Comparison of ENCODE assay signal across 31 mouse cellular contexts in the genomic region with DNA sequence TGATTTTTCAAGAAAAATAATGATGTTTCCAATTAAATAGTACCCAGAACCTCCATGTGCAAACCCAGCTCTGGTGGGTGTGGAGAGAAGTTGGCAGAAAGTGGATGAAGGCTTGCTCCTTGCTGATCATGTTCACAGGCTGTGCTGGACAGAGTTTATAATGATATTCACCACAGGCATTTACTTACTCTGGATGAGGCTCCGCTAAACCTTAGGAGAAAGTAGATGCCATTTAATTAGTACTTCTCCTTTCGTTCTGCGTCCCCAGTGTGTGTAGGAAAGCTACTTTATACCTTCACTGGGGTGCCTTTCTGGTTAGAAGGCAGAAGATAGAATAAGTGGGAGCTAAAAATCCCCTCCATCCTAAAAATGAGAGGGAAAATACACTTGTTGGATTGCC. TPM values are rescaled to one million over a fixed set of nuclear protein-coding genes. Genes with fewer than 3 reads are reported as not detected.
A peak's percentile ranks its signal among the peaks of the same experiment; 100 is the strongest.
DNase-seq lines count a peak whose midpoint lies in the region; ATAC-seq lines count a peak whose summit lies in the region.
"Had no signal": no experiment of that assay in that cellular context is flagged by ENCODE, and none has a peak within 500 bp of the region (broad histone marks: within the 10 kb centered on the region; RNA-seq: fewer than 3 reads in every experiment).

No protein-coding gene starts in this region.

- no peaks in the 10 kb centered on the region for H3K27me3 ChIP-seq in hindbrain, embryonic 11.5 days (ENCODE audit: control insufficient read depth, insufficient read depth, low read length)
- no peaks in the 10 kb centered on the region for H3K27me3 ChIP-seq in hindbrain, embryonic 14.5 days (ENCODE audit: control insufficient read depth, insufficient read depth, low read length)
- H3K27me3 ChIP-seq in forebrain, embryonic 12.5 days: no peaks in the 10 kb centered on the region
- no peaks in the 10 kb centered on the region for H3K27me3 ChIP-seq in forebrain, embryonic 15.5 days
- H3K27me3 ChIP-seq in midbrain, embryonic 15.5 days (replicated peaks): no peaks in the 10 kb centered on the region
- H3K27me3 ChIP-seq: hindbrain, embryonic 15.5 days; limb, embryonic 15.5 days; neural tube, embryonic 15.5 days had no signal

- DNase-seq in hindbrain, embryonic 11.5 days (ENCODE audit: low spot score): peak; percentile 14
- no peak for DNase-seq in hindbrain, embryonic 14.5 days (ENCODE audit: low spot score)
- no peak for DNase-seq in ovary, adult 18-20 months (ENCODE audit: low spot score)
- DNase-seq in kidney, postnatal 4 days: no peak
- DNase-seq: adrenal gland, adult 2 months; B cell, adult 2 months; cerebellum, adult 11 months; cerebellum, adult 9-11 months; gastrocnemius, postnatal 14 days; heart, postnatal 14 days; layer of hippocampus, postnatal 36 days; lung, adult 2 months; lung, postnatal 10 days; right cerebral cortex, adult 18-20 months; spleen, adult 18-20 months; thymus, adult 18-20 months; thymus, postnatal 36 days had no signal

- no peaks in the 10 kb centered on the region for H3K36me3 ChIP-seq in hindbrain, embryonic 11.5 days (ENCODE audit: control insufficient read depth, insufficient read depth, low read length)
- no peaks in the 10 kb centered on the region for H3K36me3 ChIP-seq in hindbrain, embryonic 14.5 days (replicated peaks; ENCODE audit: control insufficient read depth, insufficient read depth)
- no peaks in the 10 kb centered on the region for H3K36me3 ChIP-seq in forebrain, embryonic 12.5 days (replicated peaks)
- no peaks in the 10 kb centered on the region for H3K36me3 ChIP-seq in forebrain, embryonic 15.5 days
- H3K36me3 ChIP-seq in midbrain, embryonic 15.5 days (replicated peaks): no peaks in the 10 kb centered on the region
- H3K36me3 ChIP-seq: hindbrain, embryonic 15.5 days; limb, embryonic 10.5 days; limb, embryonic 15.5 days; neural tube, embryonic 15.5 days had no signal

- H3K4me1 ChIP-seq in hindbrain, embryonic 11.5 days (replicated peaks; ENCODE audit: control insufficient read depth, insufficient read depth, low read length): peaks cover 8% of the 10 kb centered on the region
- H3K4me1 ChIP-seq in hindbrain, embryonic 14.5 days (replicated peaks; ENCODE audit: control insufficient read depth, insufficient read depth, low read length): peaks cover 17% of the 10 kb centered on the region
- peaks cover 24% of the 10 kb centered on the region for H3K4me1 ChIP-seq in forebrain, embryonic 12.5 days
- peaks cover 17% of the 10 kb centered on the region for H3K4me1 ChIP-seq in forebrain, embryonic 15.5 days
- H3K4me1 ChIP-seq in midbrain, embryonic 15.5 days: peaks cover 17% of the 10 kb centered on the region

- H3K4me3 ChIP-seq in hindbrain, embryonic 11.5 days (ENCODE audit: low read depth, low read length): no peak overlapping the region
- no peak overlapping the region for H3K4me3 ChIP-seq in hindbrain, embryonic 14.5 days (replicated peaks; ENCODE audit: low read length)
- H3K4me3 ChIP-seq in forebrain, embryonic 12.5 days (replicated peaks): no peak overlapping the region
- no peak overlapping the region for H3K4me3 ChIP-seq in forebrain, embryonic 15.5 days
- H3K4me3 ChIP-seq in midbrain, embryonic 15.5 days: no peak overlapping the region
- H3K4me3 ChIP-seq: erythroblast, embryonic 14.5 days; hindbrain, embryonic 15.5 days; limb, embryonic 10.5 days; limb, embryonic 15.5 days; neural tube, embryonic 15.5 days had no signal

- no peak overlapping the region for H3K9ac ChIP-seq in hindbrain, embryonic 11.5 days (ENCODE audit: low read depth, low read length)
- no peak overlapping the region for H3K9ac ChIP-seq in hindbrain, embryonic 14.5 days
- no peak overlapping the region for H3K9ac ChIP-seq in forebrain, embryonic 12.5 days
- no peak overlapping the region for H3K9ac ChIP-seq in forebrain, embryonic 15.5 days (replicated peaks)
- H3K9ac ChIP-seq in midbrain, embryonic 15.5 days: no peak overlapping the region
- H3K9ac ChIP-seq: hindbrain, embryonic 15.5 days; limb, embryonic 15.5 days; liver, embryonic 14.5 days; neural tube, embryonic 15.5 days had no signal

- no peak overlapping the region for H3K4me2 ChIP-seq in hindbrain, embryonic 11.5 days (replicated peaks; ENCODE audit: low read depth, low read length)
- no peak overlapping the region for H3K4me2 ChIP-seq in hindbrain, embryonic 14.5 days (replicated peaks)
- H3K4me2 ChIP-seq in forebrain, embryonic 12.5 days: peak overlapping the region; percentile 38
- no peak overlapping the region for H3K4me2 ChIP-seq in forebrain, embryonic 15.5 days (replicated peaks)
- H3K4me2 ChIP-seq in midbrain, embryonic 15.5 days: no peak overlapping the region
- H3K4me2 ChIP-seq: limb, embryonic 15.5 days had no signal

- peak overlapping the region; percentile 42; the same call in 1 of the 2 replicates for H3K27ac ChIP-seq in hindbrain, embryonic 11.5 days (ENCODE audit: low read depth, low read length)
- no peak overlapping the region for H3K27ac ChIP-seq in hindbrain, embryonic 14.5 days
- H3K27ac ChIP-seq in forebrain, embryonic 12.5 days: 0 out of 2 replicates have a peak overlapping the region, but pooled peaks have one; percentile 83
- H3K27ac ChIP-seq in forebrain, embryonic 15.5 days (replicated peaks): peak overlapping the region; percentile 69; the same call in 1 of the 2 replicates
- H3K27ac ChIP-seq in midbrain, embryonic 15.5 days: peak overlapping the region; percentile 29; the same call in 1 of the 2 replicates
- H3K27ac ChIP-seq: hindbrain, embryonic 15.5 days; kidney, postnatal 0 days; limb, embryonic 10.5 days; limb, embryonic 15.5 days; liver, embryonic 14.5 days; macrophage; neural tube, embryonic 15.5 days; stomach, postnatal 0 days had no signal

- 75% methylated on average over 3 of the region's 3 CpGs for WGBS in hindbrain, embryonic 11.5 days
- 60% methylated on average over 3 of the region's 3 CpGs for WGBS in hindbrain, embryonic 14.5 days
- 43% methylated on average over 3 of the region's 3 CpGs for WGBS in forebrain, embryonic 12.5 days
- 41% methylated on average over 3 of the region's 3 CpGs for WGBS in forebrain, embryonic 15.5 days
- 54% methylated on average over 3 of the region's 3 CpGs for WGBS in midbrain, embryonic 15.5 days

- no peak for ATAC-seq in hindbrain, embryonic 11.5 days (ENCODE audit: low FRiP score)
- no peak for ATAC-seq in hindbrain, embryonic 14.5 days (ENCODE audit: low FRiP score)
- no peak for ATAC-seq in forebrain, embryonic 12.5 days (ENCODE audit: low FRiP score)
- ATAC-seq in forebrain, embryonic 15.5 days (replicated peaks): no peak
- no peak for ATAC-seq in midbrain, embryonic 15.5 days (replicated peaks)
- ATAC-seq: activated CD4-positive, CD25-positive, alpha-beta regulatory T cell, adult 4 months; intestine, embryonic 16.5 days had no signal

- no peaks in the 10 kb centered on the region for H3K9me3 ChIP-seq in hindbrain, embryonic 11.5 days (ENCODE audit: control insufficient read depth, low read length)
- no peaks in the 10 kb centered on the region for H3K9me3 ChIP-seq in hindbrain, embryonic 14.5 days (ENCODE audit: control insufficient read depth, low read length)
- H3K9me3 ChIP-seq in forebrain, embryonic 12.5 days: no peaks in the 10 kb centered on the region
- no peaks in the 10 kb centered on the region for H3K9me3 ChIP-seq in forebrain, embryonic 15.5 days
- H3K9me3 ChIP-seq in midbrain, embryonic 15.5 days: no peaks in the 10 kb centered on the region
- H3K9me3 ChIP-seq: hindbrain, embryonic 15.5 days; limb, embryonic 10.5 days; limb, embryonic 15.5 days; neural tube, embryonic 15.5 days had no signal

RNA-seq across cellular contexts. Expression of gene Slc35f1, which starts 53.5 kb away (rescaled TPM):
- polyA plus RNA-seq in hindbrain, embryonic 11.5 days (2014; fragmentation: Nextera tagmentation; extraction: Ambion mirVana): 10.8 and 13.4 TPM in 2 replicates
- 30.5 and 35.1 TPM in 2 replicates for polyA plus RNA-seq in hindbrain, embryonic 14.5 days (2014; fragmentation: Nextera tagmentation; extraction: Ambion mirVana)
- 29.6 and 35.9 TPM in 2 replicates for polyA plus RNA-seq in forebrain, embryonic 12.5 days (2016; fragmentation: Nextera tagmentation; extraction: Ambion mirVana)
- 38.2 and 40.1 TPM in 2 replicates for polyA plus RNA-seq in forebrain, embryonic 15.5 days (2015; fragmentation: Nextera tagmentation; extraction: Ambion mirVana)
- 47.3 and 49.7 TPM in 2 replicates for polyA plus RNA-seq in midbrain, embryonic 15.5 days (2015; fragmentation: Nextera tagmentation; extraction: Ambion mirVana)
- polyA plus RNA-seq: activated CD4-positive, CD25-positive, alpha-beta regulatory T cell, adult 4 months; erythroblast, embryonic 14.5 days; macrophage had no signal
